Mouse (Mus musculus): Measurements from ENCODE around the gene Mrpl27.
A peak's percentile ranks its signal among the peaks of the same experiment; 100 is the strongest.
"Not testable (repeated sequence)": the region's sequence is repeated elsewhere in the genome, so short reads cannot be mapped to it uniquely, and the experiment has no call there.

The Mrpl27 gene

GRCm38 (mm10) chr11:94653663-94654436 is at the start of gene Mrpl27, which contains the start of gene Eme1:
Gene Mrpl27, plus strand, starts transcription at chr11:94653767.
Gene Eme1, minus strand, starts transcription at chr11:94653964.
- peak; percentile 85 for DNase-seq (ENCODE audit: inconsistent ontology term)

GRCm38 (mm10) chr11:94610744-94611740 is 42.5 kb upstream of the Mrpl27 start:
- DNase-seq (ENCODE audit: inconsistent ontology term): no peak

- no peak for DNase-seq (ENCODE audit: inconsistent ontology term)
Measured at GRCm38 (mm10) chr11:94614603-94615002, 39.0 kb upstream of the Mrpl27 start.

GRCm38 (mm10) chr11:94615494-94615893 is 38.1 kb upstream of the Mrpl27 start:
- no peak for DNase-seq (ENCODE audit: inconsistent ontology term)

- DNase-seq (ENCODE audit: inconsistent ontology term): no peak
Measured at GRCm38 (mm10) chr11:94617646-94618045, 35.9 kb upstream of the Mrpl27 start.

GRCm38 (mm10) chr11:94620766-94621457 is 32.7 kb upstream of the Mrpl27 start:
- no peak for DNase-seq (ENCODE audit: inconsistent ontology term)

GRCm38 (mm10) chr11:94621458-94621852 is 32.1 kb upstream of the Mrpl27 start:
- DNase-seq (ENCODE audit: inconsistent ontology term): no peak

- DNase-seq (ENCODE audit: inconsistent ontology term): no peak
Measured at GRCm38 (mm10) chr11:94622162-94622561, 31.4 kb upstream of the Mrpl27 start.

GRCm38 (mm10) chr11:94629199-94629883 is 24.2 kb upstream of the Mrpl27 start, which contains the start of gene Lrrc59:
Gene Lrrc59, plus strand, starts transcription at chr11:94629767.
- DNase-seq (ENCODE audit: inconsistent ontology term): peak; percentile 93

GRCm38 (mm10) chr11:94629884-94630198 is 23.7 kb upstream of the Mrpl27 start:
- no peak for DNase-seq (ENCODE audit: inconsistent ontology term)

- DNase-seq (ENCODE audit: inconsistent ontology term): peak; percentile 68
Measured at GRCm38 (mm10) chr11:94630199-94631011, 23.2 kb upstream of the Mrpl27 start.

- no peak for DNase-seq (ENCODE audit: inconsistent ontology term)
Measured at GRCm38 (mm10) chr11:94631969-94632368, 21.6 kb upstream of the Mrpl27 start.

GRCm38 (mm10) chr11:94632988-94633387 is 20.6 kb upstream of the Mrpl27 start:
- DNase-seq (ENCODE audit: inconsistent ontology term): no peak

GRCm38 (mm10) chr11:94634431-94634830 is 19.1 kb upstream of the Mrpl27 start:
- no peak for DNase-seq (ENCODE audit: inconsistent ontology term)

- no peak for DNase-seq (ENCODE audit: inconsistent ontology term)
Measured at GRCm38 (mm10) chr11:94644461-94645219, 8.9 kb upstream of the Mrpl27 start.

GRCm38 (mm10) chr11:94646457-94646856 is 7.1 kb upstream of the Mrpl27 start:
- no peak for DNase-seq (ENCODE audit: inconsistent ontology term)

GRCm38 (mm10) chr11:94651241-94651640 is 2.3 kb upstream of the Mrpl27 start:
- not testable (repeated sequence) for DNase-seq (ENCODE audit: inconsistent ontology term)

- no peak for DNase-seq (ENCODE audit: inconsistent ontology term)
Measured at GRCm38 (mm10) chr11:94652973-94653372, 594 bp upstream of the Mrpl27 start.

GRCm38 (mm10) chr11:94661344-94661743 is 7.8 kb downstream of the Mrpl27 start:
- no peak for DNase-seq (ENCODE audit: inconsistent ontology term)

- no peak for DNase-seq (ENCODE audit: inconsistent ontology term)
Measured at GRCm38 (mm10) chr11:94665281-94665680, 11.7 kb downstream of the Mrpl27 start.
